Mouse (Mus musculus) cortical plate, adult 2 months (tissue): Measurements from ENCODE around the gene Gpc1.

Experiments
- CTCF ChIP-seq: fragments of 200-500 bp; IDR thresholded peaks from 2 replicates; pipeline ENCODE4 v1.5.1; 2011; ENCODE audit warnings: mild to moderate bottlenecking, control low read depth, low read length; ENCODE audit not compliant: insufficient read depth; ENCODE audit errors: extremely low read depth
- POLR2A ChIP-seq: fragments of 200-500 bp; IDR thresholded peaks from 2 replicates; pipeline ENCODE4 v1.6.1; 2011; ENCODE audit warnings: mild to moderate bottlenecking, low read length, control low read depth; ENCODE audit not compliant: insufficient read depth; ENCODE audit errors: extremely low read depth

DNA sequence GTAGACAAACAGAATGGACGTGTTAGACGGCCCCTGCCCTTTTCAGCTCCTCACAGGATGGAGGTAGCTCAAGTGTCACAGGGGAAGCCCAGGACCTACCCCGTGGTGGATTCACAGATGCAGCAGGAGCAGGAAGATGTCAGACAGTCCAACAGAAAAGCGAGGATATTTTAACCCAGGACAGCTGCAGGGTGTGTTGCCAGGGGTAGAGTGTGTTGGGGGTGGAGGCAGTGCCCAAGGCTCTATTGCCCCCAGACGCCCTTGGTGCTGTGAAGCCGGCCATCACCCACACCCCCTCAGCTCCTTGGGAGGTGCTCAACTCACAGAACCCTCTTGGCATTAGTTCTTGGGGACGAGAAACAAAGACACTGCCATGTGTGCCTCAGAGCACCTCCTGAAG, 40.8 kb upstream of the Gpc1 start:
- TF ChIP-seq CTCF (no peak), POLR2A (no peak)
